Mouse (Mus musculus) liver, embryonic 16.5 days (tissue): ENCODE data around the gene Snx17. TPM values are rescaled to one million over a fixed set of nuclear protein-coding genes. Genes with fewer than 3 reads are reported as not detected.

Experiments
- ATAC-seq: fragments of 200-750 bp; cut with Nextera tagmentation; 2 replicates; pipeline ENCODE4 v1.8.0; 2017; ENCODE audit warnings: low read depth, mild to moderate bottlenecking, moderate number of reproducible peaks, moderate library complexity
- H3K27ac ChIP-seq: fragments of 300-500 bp; sonication (generic); 2 replicates; pipeline ENCODE4 v1.5.1; 2014; ENCODE audit warnings: mild to moderate bottlenecking, low read length
- H3K27me3 ChIP-seq: fragments of 300-500 bp; sonication (generic); 2 replicates; pipeline ENCODE4 v1.6.1; 2014; ENCODE audit warnings: low read depth, low read length, mixed read lengths; ENCODE audit not compliant: control insufficient read depth, insufficient read depth
- H3K36me3 ChIP-seq: fragments of 300-500 bp; sonication (generic); 2 replicates; pipeline ENCODE4 v1.6.1; 2014; ENCODE audit warnings: mild to moderate bottlenecking; ENCODE audit not compliant: control insufficient read depth, insufficient read depth
- H3K4me1 ChIP-seq: fragments of 300-500 bp; sonication (generic); 2 replicates; pipeline ENCODE4 v1.6.1; 2014; ENCODE audit warnings: low read depth, low read length, mixed read lengths; ENCODE audit not compliant: control insufficient read depth
- H3K4me2 ChIP-seq: fragments of 300-500 bp; sonication (generic); 2 replicates; pipeline ENCODE4 v1.6.1; 2014; ENCODE audit warnings: low read depth, low read length, mixed read lengths
- H3K4me3 ChIP-seq: fragments of 300-500 bp; sonication (generic); 2 replicates; pipeline ENCODE4 v1.5.1; 2014; ENCODE audit warnings: low read depth, mild to moderate bottlenecking, low read length
- H3K9ac ChIP-seq: fragments of 300-500 bp; sonication (generic); 2 replicates; pipeline ENCODE4 v1.6.1; 2014; ENCODE audit warnings: low read depth, low read length
- H3K9me3 ChIP-seq: fragments of 300-500 bp; sonication (generic); replicated peaks from 2 replicates; pipeline ENCODE4 v1.6.1; 2016; ENCODE audit warnings: low read length; ENCODE audit not compliant: control insufficient read depth
- WGBS: fragments of 180-500 bp; shearing (Covaris S2); extraction: QIAGEN DNeasy Blood & Tissue Kit; methylation state at CpG from one replicate; pipeline ENCODE4 v1.1.7; 2014; ENCODE audit not compliant: insufficient replicate concordance; 5-methylcytosine and 5-hydroxymethylcytosine counted together
- polyA plus RNA-seq: library from polyadenylated mRNA; unstranded; fragments of >200 nt; fragmentation: Nextera tagmentation; extraction: Ambion mirVana; gene quantifications from 2 replicates; pipeline ENCODE4 v1.2.1, GENCODE M21; 2015

The Snx17 gene
- polyA plus RNA-seq, 1 experiment from 2014 or later = 36.8 TPM

- Histone ChIP-seq H3K9me3 (no peaks in the 10 kb centered on the region), H3K27ac (peak within 1 kb of the TSS; percentile 99), H3K36me3 (no peaks in the 10 kb centered on the region), H3K27me3 (no peaks in the 10 kb centered on the region), H3K4me1 (peaks cover 20% of the 10 kb centered on the region), H3K4me2 (peak within 1 kb of the TSS; percentile 85), H3K4me3 (peak within 1 kb of the TSS; percentile 96), H3K9ac (peak within 1 kb of the TSS; percentile 63)
- WGBS = under 1% methylated on average over 59 of the region's 59 CpGs
- ATAC-seq = peak; percentile 87
These were observed 13.0 kb upstream of the Snx17 start, which contains the start of the genes Gm29609 and Gtf3c2 for GRCm38 (mm10) chr5:31179766-31180630. Gene Gm29609, minus strand, starts transcription at chr5:31179911. Gene Gtf3c2, minus strand, starts transcription at chr5:31180144.

GRCm38 (mm10) chr5:31181183-31181770 is 11.8 kb upstream of the Snx17 start:
- WGBS = 88% methylated on average over 9 of the region's 9 CpGs
- no peak for ATAC-seq
- H3K4me1 ChIP-seq = peaks cover 24% of the 10 kb centered on the region
- no peak overlapping the region for H3K4me3 ChIP-seq
- no peak overlapping the region for H3K4me2 ChIP-seq
- H3K27ac ChIP-seq = no peak overlapping the region
- no peaks in the 10 kb centered on the region for H3K9me3 ChIP-seq
- H3K9ac ChIP-seq = no peak overlapping the region
- H3K27me3 ChIP-seq = no peaks in the 10 kb centered on the region
- H3K36me3 ChIP-seq = no peaks in the 10 kb centered on the region

DNA sequence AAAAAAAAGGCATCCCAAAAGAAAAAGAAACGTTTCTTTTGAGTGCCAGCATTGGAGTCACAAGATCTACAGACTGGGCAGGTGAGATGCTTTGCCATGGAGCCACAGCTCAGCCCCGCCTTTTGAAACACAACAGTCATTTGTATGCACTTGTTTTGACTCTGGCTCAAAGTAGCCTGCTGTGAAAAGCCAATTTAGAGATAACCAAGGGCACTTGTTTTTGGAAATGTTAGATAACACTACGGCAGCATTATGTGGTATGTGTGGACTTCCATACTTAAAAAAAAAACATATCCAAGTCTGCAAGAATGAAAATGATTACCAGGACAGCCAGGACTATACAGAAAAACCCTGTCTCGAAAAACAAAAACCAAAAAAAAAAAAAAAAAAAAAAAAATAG is 9.3 kb upstream of the Snx17 start:
- no peak overlapping the region for H3K4me2 ChIP-seq
- H3K9ac ChIP-seq = no peak overlapping the region; the same call in 1 of the 2 replicates
- H3K4me3 ChIP-seq = no peak overlapping the region
- peak overlapping the region; percentile 75 for H3K27ac ChIP-seq
- ATAC-seq = peak; percentile 40
- H3K9me3 ChIP-seq = no peaks in the 10 kb centered on the region
- peaks cover 20% of the 10 kb centered on the region for H3K4me1 ChIP-seq
- no peaks in the 10 kb centered on the region for H3K27me3 ChIP-seq
- WGBS = 16% methylated on average over 4 of the region's 4 CpGs
- H3K36me3 ChIP-seq = peaks cover 10% of the 10 kb centered on the region

DNA sequence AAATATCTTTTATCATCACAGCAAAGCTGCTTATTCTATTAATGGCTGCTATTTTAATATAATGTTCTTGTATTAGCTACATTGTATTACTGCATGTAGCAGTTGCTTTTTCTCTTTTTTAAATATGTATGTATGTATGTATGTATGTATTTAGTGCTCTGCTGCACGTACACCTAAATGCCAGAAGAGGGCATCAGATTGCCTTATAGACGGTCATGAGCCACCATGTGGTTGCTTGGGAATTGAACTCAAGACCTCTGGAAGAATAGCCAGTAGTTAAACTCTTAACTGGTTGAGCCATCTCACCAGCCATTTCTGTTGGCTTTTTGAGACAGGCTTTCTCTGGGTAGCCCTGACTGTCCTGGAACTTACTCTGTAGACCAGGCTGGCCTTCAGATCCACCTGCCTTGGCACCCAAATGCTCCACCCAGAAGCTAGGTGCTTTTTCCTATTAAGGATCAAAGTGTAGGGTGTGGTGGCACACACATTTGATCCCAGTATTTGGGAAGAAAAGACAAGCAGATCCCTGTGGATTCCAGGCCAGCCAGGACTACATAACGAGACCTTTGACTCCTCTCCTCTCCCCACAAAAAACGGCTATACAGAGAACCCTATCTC is 4.7 kb upstream of the Snx17 start:
- Histone ChIP-seq H3K4me3 (no peak overlapping the region), H3K27ac (no peak overlapping the region), H3K9ac (no peak overlapping the region), H3K4me2 (no peak overlapping the region), H3K36me3 (peaks cover 28% of the 10 kb centered on the region), H3K27me3 (no peaks in the 10 kb centered on the region), H3K9me3 (no peaks in the 10 kb centered on the region), H3K4me1 (peaks cover 20% of the 10 kb centered on the region)
- 64% methylated on average over 4 of the region's 4 CpGs for WGBS
- no peak for ATAC-seq

- H3K27me3 ChIP-seq = no peaks in the 10 kb centered on the region
- H3K36me3 ChIP-seq = peaks cover 31% of the 10 kb centered on the region
- H3K4me1 ChIP-seq = peaks cover 23% of the 10 kb centered on the region
- 82% methylated on average over 9 of the region's 9 CpGs for WGBS
- no peak overlapping the region for H3K9ac ChIP-seq
- no peaks in the 10 kb centered on the region for H3K9me3 ChIP-seq
- no peak overlapping the region for H3K4me3 ChIP-seq
- ATAC-seq = no peak
- H3K4me2 ChIP-seq = no peak overlapping the region
- no peak overlapping the region for H3K27ac ChIP-seq
These were observed 2.8 kb upstream of the Snx17 start for GRCm38 (mm10) chr5:31190201-31190600.

DNA sequence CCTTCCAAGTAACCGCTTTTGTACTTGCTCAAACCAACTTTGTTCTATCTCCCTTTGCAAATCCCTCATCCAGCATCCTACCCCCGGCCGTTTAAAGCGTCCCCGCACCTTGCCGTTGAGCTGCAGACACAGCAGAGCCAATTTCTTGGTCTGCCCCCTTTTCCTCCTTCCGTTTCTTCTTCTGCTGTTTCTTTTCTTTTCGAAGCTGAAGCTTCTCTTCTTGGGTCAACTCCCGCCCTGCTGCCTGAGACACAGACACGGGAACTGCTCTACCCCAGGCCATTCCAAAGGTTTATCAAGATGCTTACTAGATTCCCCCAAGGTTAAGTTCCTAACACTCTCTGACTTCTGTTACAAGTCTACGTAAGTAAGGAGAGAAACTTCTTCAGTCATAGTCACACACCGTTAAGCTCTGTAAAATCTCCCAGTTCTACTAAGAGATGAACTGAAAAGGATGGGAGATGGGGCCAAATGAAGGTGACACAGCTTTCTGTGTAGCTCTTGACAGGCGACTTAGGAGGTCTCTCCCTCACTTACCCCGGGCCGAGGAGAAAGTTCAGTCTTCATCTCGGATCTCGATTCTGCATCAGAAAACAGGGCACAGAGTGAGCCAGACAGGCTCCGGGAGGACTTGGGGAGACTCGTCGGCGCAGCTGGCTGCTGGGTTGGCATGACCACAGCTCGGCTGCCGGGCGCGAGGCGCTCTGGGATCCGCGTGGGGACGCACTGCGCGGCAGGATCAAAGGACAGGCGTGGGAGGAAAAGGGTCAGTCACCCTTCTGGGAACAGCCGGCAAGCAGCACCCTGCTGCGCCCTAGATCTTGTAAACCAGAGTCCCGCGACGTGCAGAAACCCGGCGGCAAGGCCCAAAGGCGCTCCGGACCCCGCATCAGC is 735 bp upstream of the Snx17 start:
- Histone ChIP-seq H3K9me3 (no peaks in the 10 kb centered on the region), H3K4me3 (peak overlapping the region; percentile 84), H3K36me3 (peaks cover 49% of the 10 kb centered on the region), H3K4me2 (peak overlapping the region; percentile 68), H3K27ac (peak overlapping the region; percentile 92), H3K4me1 (peaks cover 20% of the 10 kb centered on the region), H3K9ac (peak overlapping the region; percentile 89), H3K27me3 (no peaks in the 10 kb centered on the region)
- peak; percentile 59 for ATAC-seq
- WGBS = 9% methylated on average over 42 of the region's 42 CpGs

- Histone ChIP-seq H3K4me2 (peak overlapping the region; percentile 84), H3K9ac (peak overlapping the region; percentile 90), H3K27ac (peak overlapping the region; percentile 83), H3K4me3 (peak overlapping the region; percentile 84), H3K27me3 (no peaks in the 10 kb centered on the region), H3K9me3 (no peaks in the 10 kb centered on the region), H3K36me3 (peaks cover 54% of the 10 kb centered on the region), H3K4me1 (peaks cover 20% of the 10 kb centered on the region)
- WGBS = 6% methylated on average over 25 of the region's 25 CpGs
- ATAC-seq = no peak
These were observed 729 bp downstream of the Snx17 start for GRCm38 (mm10) chr5:31193631-31194281.
